8 mouse cellular contexts compared by ENCODE assay signal in the genomic region with DNA sequence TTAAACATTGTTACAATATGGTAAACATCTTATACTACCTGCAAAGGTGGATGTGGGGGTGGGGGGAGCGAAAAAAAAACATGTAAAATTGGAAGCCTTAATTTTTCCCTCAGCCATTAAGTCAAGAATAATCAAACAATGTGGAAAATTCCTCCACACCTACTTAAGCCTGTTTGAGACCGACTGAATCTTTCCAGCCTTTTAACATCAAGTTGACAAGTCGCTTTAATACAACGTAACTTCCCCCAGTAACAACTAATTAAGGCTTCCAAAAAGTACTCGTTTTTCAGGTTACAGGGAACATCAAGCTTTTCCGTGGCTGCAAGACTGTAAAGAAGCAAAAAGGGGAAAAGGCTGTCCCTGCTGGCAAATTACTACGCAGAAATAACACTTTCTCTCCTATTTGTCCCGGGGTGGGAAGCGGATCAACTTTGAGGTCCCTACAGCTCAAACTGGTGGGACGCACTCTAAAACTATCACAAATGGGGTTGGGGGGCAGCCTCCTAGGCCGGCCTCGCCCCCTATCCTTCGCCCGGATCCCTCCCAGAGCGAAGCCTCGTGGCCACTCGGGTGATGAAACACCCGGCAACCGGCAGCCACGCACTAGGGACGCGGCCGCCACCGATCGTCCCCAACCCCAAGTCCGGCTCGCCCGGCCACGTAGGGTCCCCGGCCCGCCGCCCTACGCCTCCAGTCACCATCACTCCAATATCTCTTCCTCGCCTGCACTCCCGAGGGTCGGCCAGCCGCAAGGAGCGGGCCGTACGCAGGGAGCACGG. TPM values are rescaled to one million over a fixed set of nuclear protein-coding genes. Genes with fewer than 3 reads are reported as not detected.
A peak's percentile ranks its signal among the peaks of the same experiment; 100 is the strongest.
DNase-seq lines count a peak whose midpoint lies in the region; ATAC-seq and TF ChIP-seq lines count a peak whose summit lies in the region.

No protein-coding gene starts in this region.

- H3K9me3 ChIP-seq in heart, embryonic 16.5 days (replicated peaks; ENCODE audit: control insufficient read depth, low read length), result no peaks in the 10 kb centered on the region
- H3K9me3 ChIP-seq in forebrain, embryonic 12.5 days, result no peaks in the 10 kb centered on the region
- H3K9me3 ChIP-seq in liver, embryonic 13.5 days (replicated peaks), result no peaks in the 10 kb centered on the region

- peak overlapping the region; percentile 98 for H3K27ac ChIP-seq in heart, embryonic 16.5 days (ENCODE audit: low read length)
- H3K27ac ChIP-seq in forebrain, embryonic 12.5 days, result peak overlapping the region; percentile 93
- peak overlapping the region; percentile 95 for H3K27ac ChIP-seq in liver, embryonic 13.5 days
- H3K27ac ChIP-seq in small intestine, adult 2 months (ENCODE audit: insufficient read depth, low read depth, low read length), result peak overlapping the region; percentile 64

- no peak for TF ChIP-seq POLR2A in small intestine, adult 2 months (IDR thresholded peaks at IDR 0.05; ENCODE audit: low read depth, low read length)

- WGBS in heart, embryonic 16.5 days, result under 1% methylated on average over 41 of the region's 41 CpGs
- under 1% methylated on average over 41 of the region's 41 CpGs for WGBS in forebrain, embryonic 12.5 days
- WGBS in liver, embryonic 13.5 days (ENCODE audit: insufficient replicate concordance), result 0% methylated on average over 41 of the region's 41 CpGs
- WGBS in small intestine, adult 2 months, result under 1% methylated on average over 41 of the region's 41 CpGs

- H3K4me1 ChIP-seq in heart, embryonic 16.5 days (ENCODE audit: control insufficient read depth, insufficient read depth, low read length), result peaks cover 18% of the 10 kb centered on the region
- peaks cover 12% of the 10 kb centered on the region for H3K4me1 ChIP-seq in forebrain, embryonic 12.5 days
- H3K4me1 ChIP-seq in liver, embryonic 13.5 days (replicated peaks), result peaks cover 38% of the 10 kb centered on the region
- no peaks in the 10 kb centered on the region for H3K4me1 ChIP-seq in small intestine, adult 2 months (ENCODE audit: control insufficient read depth, insufficient read depth, insufficient read length, low read length)

- peak; percentile 38 for ATAC-seq in heart, embryonic 16.5 days (replicated peaks; ENCODE audit: extremely low read depth, insufficient read depth, low FRiP score)
- no peak for ATAC-seq in forebrain, embryonic 12.5 days (ENCODE audit: low FRiP score)
- peak; percentile 44 for ATAC-seq in liver, embryonic 13.5 days (ENCODE audit: low read depth)

- H3K9ac ChIP-seq in heart, embryonic 16.5 days (ENCODE audit: low read length), result peak overlapping the region; percentile 97
- H3K9ac ChIP-seq in forebrain, embryonic 12.5 days, result peak overlapping the region; percentile 88
- peak overlapping the region; percentile 99 for H3K9ac ChIP-seq in liver, embryonic 13.5 days

- DNase-seq in heart, postnatal 10 days, result no peak
- DNase-seq in MEL-GATA-1-ER (ENCODE audit: extremely low read depth, low read depth), result peak; percentile 50
- no peak for DNase-seq in liver, embryonic 13.5 days
- DNase-seq in right cerebral cortex, postnatal 36 days (ENCODE audit: low spot score in 2 of 2), result no peak
- DNase-seq in right cerebral cortex, postnatal 14 days, result no peak

- H3K4me2 ChIP-seq in heart, embryonic 16.5 days (ENCODE audit: low read depth, low read length), result peak overlapping the region; percentile 90
- H3K4me2 ChIP-seq in forebrain, embryonic 12.5 days, result peak overlapping the region; percentile 70
- H3K4me2 ChIP-seq in liver, embryonic 13.5 days, result peak overlapping the region; percentile 82

- intact Hi-C loops in heart, postnatal 10 days (cut with DNase I), result loop anchor here (2.0 to 5.0 kb wide), 2 partner anchors 39 to 112 kb away; a partner anchor contains a TSS

- TF ChIP-seq CTCF in small intestine, adult 2 months (IDR thresholded peaks at IDR 0.05; ENCODE audit: extremely low read depth, insufficient read length, insufficient replicate concordance, low read depth, low read length), result no peak

- peaks cover 10% of the 10 kb centered on the region; the same call in 1 of the 2 replicates for H3K36me3 ChIP-seq in heart, embryonic 16.5 days (ENCODE audit: control insufficient read depth, insufficient read depth)
- H3K36me3 ChIP-seq in forebrain, embryonic 12.5 days (replicated peaks), result peaks cover 19% of the 10 kb centered on the region
- peaks cover 26% of the 10 kb centered on the region for H3K36me3 ChIP-seq in liver, embryonic 13.5 days
- peaks cover 9% of the 10 kb centered on the region for H3K36me3 ChIP-seq in small intestine, adult 2 months (ENCODE audit: control insufficient read depth, insufficient read depth, low read length)

- H3K27me3 ChIP-seq in heart, embryonic 16.5 days (ENCODE audit: control insufficient read depth, insufficient read depth, low read length), result no peaks in the 10 kb centered on the region
- no peaks in the 10 kb centered on the region for H3K27me3 ChIP-seq in forebrain, embryonic 12.5 days
- no peaks in the 10 kb centered on the region for H3K27me3 ChIP-seq in liver, embryonic 13.5 days
- H3K27me3 ChIP-seq in small intestine, adult 2 months (ENCODE audit: control insufficient read depth, insufficient read depth, low read length), result no peaks in the 10 kb centered on the region

- peak overlapping the region; percentile 97 for H3K4me3 ChIP-seq in heart, embryonic 16.5 days (ENCODE audit: low read length)
- H3K4me3 ChIP-seq in forebrain, embryonic 12.5 days (replicated peaks), result peak overlapping the region; percentile 76
- peak overlapping the region; percentile 95 for H3K4me3 ChIP-seq in liver, embryonic 13.5 days (replicated peaks)
- H3K4me3 ChIP-seq in small intestine, adult 2 months (ENCODE audit: low read depth, low read length), result peak overlapping the region; percentile 90

RNA-seq across cellular contexts. Expression of a gene that starts 0.5 kb away (rescaled TPM):
- polyA plus RNA-seq in heart, embryonic 16.5 days (2015; fragmentation: Nextera tagmentation; extraction: Ambion mirVana), result 28.3 and 31.5 TPM in 2 replicates
- 10 to 100 TPM; 31.7 to 33.8 TPM for total RNA-seq in heart, postnatal 10 days (2021)
- polyA plus RNA-seq in forebrain, embryonic 12.5 days (2016; fragmentation: Nextera tagmentation; extraction: Ambion mirVana), result 59.0 and 63.1 TPM in 2 replicates
- 39.9 and 50.2 TPM in 2 replicates for polyA plus RNA-seq in liver, embryonic 13.5 days (2015; fragmentation: Nextera tagmentation; extraction: Ambion mirVana)
- 34.9 and 35.3 TPM in 2 replicates for polyA plus RNA-seq in small intestine, adult 2 months (2012; rRNA removed)

RNA-seq across cellular contexts. Expression of a gene that starts 15.8 kb away (rescaled TPM):
- 0.05 and 0.14 TPM in 2 replicates for polyA plus RNA-seq in heart, embryonic 16.5 days (2015; fragmentation: Nextera tagmentation; extraction: Ambion mirVana)
- not detected for total RNA-seq in heart, postnatal 10 days (2021)
- polyA plus RNA-seq in forebrain, embryonic 12.5 days (2016; fragmentation: Nextera tagmentation; extraction: Ambion mirVana), result 0.63 and 1.3 TPM in 2 replicates
- polyA plus RNA-seq in liver, embryonic 13.5 days (2015; fragmentation: Nextera tagmentation; extraction: Ambion mirVana), result 0.07 TPM in 1 of 2 replicates, not detected in the other
- polyA plus RNA-seq in small intestine, adult 2 months (2012; rRNA removed), result 0.23 and 0.62 TPM in 2 replicates

RNA-seq across cellular contexts. Expression of a gene that starts 39.0 kb away (rescaled TPM):
- 22.8 and 27.9 TPM in 2 replicates for polyA plus RNA-seq in heart, embryonic 16.5 days (2015; fragmentation: Nextera tagmentation; extraction: Ambion mirVana)
- 10 to 100 TPM; 17.3 to 19.5 TPM for total RNA-seq in heart, postnatal 10 days (2021)
- polyA plus RNA-seq in forebrain, embryonic 12.5 days (2016; fragmentation: Nextera tagmentation; extraction: Ambion mirVana), result 37.5 and 39.4 TPM in 2 replicates
- 18.4 and 22.7 TPM in 2 replicates for polyA plus RNA-seq in liver, embryonic 13.5 days (2015; fragmentation: Nextera tagmentation; extraction: Ambion mirVana)
- polyA plus RNA-seq in small intestine, adult 2 months (2012; rRNA removed), result 4.1 and 10.2 TPM in 2 replicates
